Mouse (Mus musculus) megakaryocyte, embryonic 14.5 days (primary cell): ENCODE data around the gene Pphln1.

Experiments used
- FLI1 ChIP-seq: IDR thresholded peaks from 2 replicates; pipeline ENCODE4 v1.6.1; 2012; ENCODE audit warnings: low read length, inconsistent platforms, mixed read lengths
- GATA1 ChIP-seq: IDR thresholded peaks from 3 replicates; pipeline ENCODE4 v1.6.1; 2012; ENCODE audit warnings: mixed read lengths, low read length, inconsistent platforms, borderline replicate concordance

DNA sequence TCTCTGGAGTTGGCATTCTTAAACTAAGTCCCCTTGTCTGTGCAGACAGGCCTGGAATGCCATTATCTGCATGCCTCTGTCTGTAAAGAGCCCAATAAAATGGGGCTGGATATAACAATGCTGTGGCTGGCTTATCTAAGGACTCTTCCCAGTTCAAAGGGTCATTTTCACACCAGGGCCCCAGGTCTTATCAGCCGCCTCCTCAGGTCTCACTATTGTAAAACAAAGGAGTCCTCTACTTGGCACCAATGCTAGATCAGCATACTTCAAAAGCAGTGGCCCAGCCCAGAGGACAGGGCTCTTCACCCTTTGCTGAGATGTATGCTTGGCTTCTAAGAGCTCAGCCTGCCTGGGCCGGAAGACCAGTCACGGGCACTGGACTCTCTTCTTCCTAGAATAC is 141.3 kb downstream of the Pphln1 start:
- TF ChIP-seq GATA1: no peak
- no peak for TF ChIP-seq FLI1
